8 mouse cellular contexts compared by ENCODE assay signal in genomic region chr1:66815941-66816777, GRCm38 (mm10). TPM values are rescaled to one million over a fixed set of nuclear protein-coding genes. Genes with fewer than 3 reads are reported as not detected.
DNase-seq lines count a peak whose midpoint lies in the region; ATAC-seq and TF ChIP-seq lines count a peak whose summit lies in the region.

No protein-coding gene starts in this region.

- H3K79me2 ChIP-seq in CH12.LX (replicated peaks; ENCODE audit: control insufficient read depth, extremely low read depth, insufficient read depth, poor library complexity, severe bottlenecking) (peaks cover 10% of the 10 kb centered on the region), myocyte (ENCODE audit: control insufficient read depth, insufficient read depth) (peaks cover 45% of the 10 kb centered on the region)

- peak overlapping the region; percentile 82 for H3K27ac ChIP-seq in CH12.LX (ENCODE audit: insufficient read depth, low read depth)
- peak overlapping the region; percentile 98 for H3K27ac ChIP-seq in brown adipose tissue, adult 24 weeks (replicated peaks; ENCODE audit: low read depth, low read length)
- peak overlapping the region; percentile 97 to 99 for H3K27ac ChIP-seq in heart, embryonic 14.5 days (replicated peaks in 1 of 2; ENCODE audit: control insufficient read depth in 1 of 2, insufficient read depth in 1 of 2, low read depth in 2 of 2, low read length in 2 of 2)
- H3K27ac ChIP-seq in liver, embryonic 11.5 days (ENCODE audit: low read depth, low read length), result peak overlapping the region; percentile 94
- H3K27ac ChIP-seq in stomach, embryonic 16.5 days (ENCODE audit: low read length), result peak overlapping the region; percentile 99

- DNase-seq in CH12.LX (ENCODE audit: extremely low read depth), result peak; percentile 75
- peak; percentile 81 for DNase-seq in fibroblast of lung, adult 2 months (ENCODE audit: low read depth)
- DNase-seq in kidney, postnatal 10 days, result peak; percentile 74
- DNase-seq in liver, embryonic 11.5 days (ENCODE audit: low spot score), result peak; percentile 74

- no peaks in the 10 kb centered on the region for H3K9me3 ChIP-seq in CH12.LX (replicated peaks; ENCODE audit: low read length)
- no peaks in the 10 kb centered on the region for H3K9me3 ChIP-seq in heart, embryonic 14.5 days (ENCODE audit: control insufficient read depth, low read length)
- no peaks in the 10 kb centered on the region for H3K9me3 ChIP-seq in liver, embryonic 11.5 days (ENCODE audit: control insufficient read depth, low read length)
- H3K9me3 ChIP-seq in stomach, embryonic 16.5 days (replicated peaks; ENCODE audit: control insufficient read depth, low read length), result no peaks in the 10 kb centered on the region

- TF ChIP-seq EP300 in CH12.LX (IDR thresholded peaks at IDR 0.05; ENCODE audit: low read length), result peak; percentile 78

- TF ChIP-seq CTCF in CH12.LX (conservative IDR thresholded peaks at IDR 0.05 in 1 of 2, IDR thresholded peaks at IDR 0.05 in 1 of 2; ENCODE audit: low read depth in 2 of 2, low read length in 2 of 2), result no peak

- WGBS in heart, embryonic 14.5 days, result under 1% methylated on average over 39 of the region's 39 CpGs
- under 1% methylated on average over 39 of the region's 39 CpGs for WGBS in liver, embryonic 11.5 days
- WGBS in stomach, embryonic 16.5 days, result under 1% methylated on average over 39 of the region's 39 CpGs

- no peaks in the 10 kb centered on the region for H3K36me3 ChIP-seq in CH12.LX (replicated peaks in 1 of 2; ENCODE audit: control insufficient read depth in 1 of 2, insufficient read depth in 1 of 2, low read length in 1 of 2)
- H3K36me3 ChIP-seq in heart, embryonic 14.5 days (ENCODE audit: control insufficient read depth, insufficient read depth, low read length), result no peaks in the 10 kb centered on the region
- H3K36me3 ChIP-seq in liver, embryonic 11.5 days (ENCODE audit: control insufficient read depth, insufficient read depth, low read length), result no peaks in the 10 kb centered on the region
- no peaks in the 10 kb centered on the region for H3K36me3 ChIP-seq in myocyte (ENCODE audit: control insufficient read depth, insufficient read depth)
- H3K36me3 ChIP-seq in stomach, embryonic 16.5 days (ENCODE audit: control insufficient read depth, insufficient read depth, low read length), result no peaks in the 10 kb centered on the region

- peak overlapping the region; percentile 69 for H3K9ac ChIP-seq in CH12.LX (ENCODE audit: insufficient read depth, low read depth)
- H3K9ac ChIP-seq in heart, embryonic 14.5 days (ENCODE audit: low read length), result peak overlapping the region; percentile 97
- peak overlapping the region; percentile 86 for H3K9ac ChIP-seq in liver, embryonic 11.5 days (ENCODE audit: low read depth, low read length)
- peak overlapping the region; percentile 77 for H3K9ac ChIP-seq in stomach, embryonic 16.5 days (ENCODE audit: low read length)

- H3ac ChIP-seq in myocyte (ENCODE audit: control insufficient read depth, insufficient read length), result peak overlapping the region; percentile 56

- peak; percentile 7 for ATAC-seq in heart, embryonic 14.5 days (ENCODE audit: insufficient number of reproducible peaks, insufficient read depth, low FRiP score, low read depth)
- peak; percentile 10 for ATAC-seq in liver, embryonic 11.5 days (replicated peaks; ENCODE audit: low FRiP score)
- ATAC-seq in stomach, embryonic 16.5 days (ENCODE audit: insufficient read depth, low FRiP score), result peak; percentile 5; the same call in 1 of the 2 replicates

- dilution Hi-C loops in CH12.LX (cut with MboI; ENCODE audit: extremely low pct_ligation_motif_present, extremely low pct_unique_long_range_greater_than_20kb, low sequenced_read_pairs), result no loop called here

- H3K4me2 ChIP-seq in CH12.LX (ENCODE audit: insufficient read depth, low read depth, poor library complexity, severe bottlenecking) (peak overlapping the region; percentile 96), myocyte (ENCODE audit: low read depth) (peak overlapping the region; percentile 80)
- H3K4me2 ChIP-seq in heart, embryonic 14.5 days (ENCODE audit: low read length), result peak overlapping the region; percentile 75
- H3K4me2 ChIP-seq in liver, embryonic 11.5 days, result peak overlapping the region; percentile 85
- H3K4me2 ChIP-seq in stomach, embryonic 16.5 days (ENCODE audit: low read depth, low read length), result peak overlapping the region; percentile 81

- H3K27me3 ChIP-seq in CH12.LX (replicated peaks) (no peaks in the 10 kb centered on the region), myocyte (ENCODE audit: control insufficient read depth, insufficient read depth, insufficient read length) (no peaks in the 10 kb centered on the region)
- no peaks in the 10 kb centered on the region for H3K27me3 ChIP-seq in heart, embryonic 14.5 days (ENCODE audit: control insufficient read depth, insufficient read depth, low read length)
- no peaks in the 10 kb centered on the region for H3K27me3 ChIP-seq in liver, embryonic 11.5 days (replicated peaks; ENCODE audit: control insufficient read depth, insufficient read depth, low read length)
- H3K27me3 ChIP-seq in stomach, embryonic 16.5 days (ENCODE audit: control insufficient read depth, insufficient read depth, low read length), result no peaks in the 10 kb centered on the region

- H3K4me1 ChIP-seq in CH12.LX (ENCODE audit: control insufficient read depth in 1 of 2, insufficient read depth in 2 of 2), result peaks cover 4 to 24% of the 10 kb centered on the region in 2 experiments; a peak in 3 of 4 replicates
- H3K4me1 ChIP-seq in brown adipose tissue, adult 24 weeks (ENCODE audit: control insufficient read depth, insufficient read depth, insufficient read length, low read length), result no peaks in the 10 kb centered on the region; the same call in 1 of the 2 replicates
- H3K4me1 ChIP-seq in heart, embryonic 14.5 days (ENCODE audit: control insufficient read depth in 2 of 2, insufficient read depth in 2 of 2, low read length in 2 of 2), result peaks cover 0 to 14% of the 10 kb centered on the region in 2 experiments; a peak in 2 of 4 replicates
- H3K4me1 ChIP-seq in liver, embryonic 11.5 days (replicated peaks; ENCODE audit: control insufficient read depth, insufficient read depth, low read length), result peaks cover 8% of the 10 kb centered on the region
- 0 out of 2 replicates have a peak, but pooled peaks cover 4% of the 10 kb centered on the region for H3K4me1 ChIP-seq in stomach, embryonic 16.5 days (ENCODE audit: control insufficient read depth, insufficient read depth, low read length)

- TF ChIP-seq POLR2A in CH12.LX (IDR thresholded peaks at IDR 0.05; ENCODE audit: low read depth, low read length), result peak; percentile 38; the same call in 1 of the 2 replicates
- TF ChIP-seq POLR2A in myocyte (IDR thresholded peaks at IDR 0.05; ENCODE audit: insufficient read length, low read depth), result no peak

- H3K4me3 ChIP-seq in CH12.LX (replicated peaks in 1 of 3; ENCODE audit: low read depth in 2 of 3, low read length in 2 of 3, poor library complexity in 1 of 3), result peak overlapping the region; percentile 71 to 85 (median 79)
- H3K4me3 ChIP-seq in brown adipose tissue, adult 24 weeks (ENCODE audit: insufficient read depth, low read depth, low read length), result peak overlapping the region; percentile 92
- H3K4me3 ChIP-seq in heart, embryonic 14.5 days (ENCODE audit: control insufficient read depth in 1 of 2, insufficient read depth in 1 of 2, low read depth in 1 of 2, low read length in 2 of 2), result peak overlapping the region; percentile 68 to 84
- peak overlapping the region; percentile 81 for H3K4me3 ChIP-seq in liver, embryonic 11.5 days (ENCODE audit: low read depth, low read length)
- peak overlapping the region; percentile 87 for H3K4me3 ChIP-seq in myocyte
- H3K4me3 ChIP-seq in stomach, embryonic 16.5 days (replicated peaks; ENCODE audit: low read length), result peak overlapping the region; percentile 76

- in situ Hi-C loops in CH12.LX (cut with MboI; ENCODE audit: low pct_ligation_motif_present, low pct_unique_long_range_greater_than_20kb, low sequenced_read_pairs), result no loop called here

- no peak for TF ChIP-seq RAD21 in CH12.LX (IDR thresholded peaks at IDR 0.05; ENCODE audit: low read depth, low read length)

TF ChIP-seq in CH12.LX, 34 proteins besides CTCF, POLR2A, EP300 and RAD21 (continues in another document):
- TF ChIP-seq JUN (IDR thresholded peaks at IDR 0.05; ENCODE audit: insufficient read depth, low read depth, low read length) (no peak), ETS1 (conservative IDR thresholded peaks at IDR 0.05; ENCODE audit: low read depth, low read length) (peak; percentile 93), USF1 (IDR thresholded peaks at IDR 0.05; ENCODE audit: low read depth, low read length) (peak; percentile 71), SMC3 (IDR thresholded peaks at IDR 0.05; ENCODE audit: low read depth, low read length) (no peak), ZNF384 (IDR thresholded peaks at IDR 0.05; ENCODE audit: low read depth, low read length) (no peak)

TF ChIP-seq in myocyte, 11 proteins besides CTCF, POLR2A, EP300 and RAD21 (continues in another document):
- TF ChIP-seq E2F4 (IDR thresholded peaks at IDR 0.05; ENCODE audit: insufficient read depth), result no peak
- peak in 1 of 3 experiments; percentile 67 for TF ChIP-seq MYOG (IDR thresholded peaks at IDR 0.05; ENCODE audit: control insufficient read depth in 1 of 3, insufficient read depth in 1 of 3, insufficient read length in 2 of 3, low read depth in 2 of 3)
- TF ChIP-seq POLR2AphosphoS2 (IDR thresholded peaks at IDR 0.05; ENCODE audit: insufficient read length, low read depth), result peak; percentile 44
- TF ChIP-seq CEBPB (IDR thresholded peaks at IDR 0.05; ENCODE audit: insufficient read depth, poor library complexity, severe bottlenecking), result no peak

RNA-seq across cellular contexts. Expression of gene Kansl1l, which starts 1.2 kb away (rescaled TPM):
- total RNA-seq in CH12.LX (2012; rRNA removed), result 2.8 and 3.3 TPM in 2 replicates
- total RNA-seq in CH12.LX (2014; rRNA removed), result 6.0 and 6.9 TPM in 2 replicates
- 3.5 and 3.6 TPM in 2 replicates for polyA plus RNA-seq in CH12.LX (2012; ENCODE audit: insufficient read length, low read depth)
- polyA plus RNA-seq in brown adipose tissue, adult 24 weeks (2012; ENCODE audit: insufficient read depth, insufficient read length, missing spikeins), result 12.4 TPM in 2 replicates
- 10.5 and 13.8 TPM in 2 replicates for polyA plus RNA-seq in heart, embryonic 14.5 days (2014; fragmentation: Nextera tagmentation; extraction: Ambion mirVana)
- polyA plus RNA-seq in liver, embryonic 11.5 days (2014; fragmentation: Nextera tagmentation; extraction: Ambion mirVana), result 4.7 and 5.4 TPM in 2 replicates
- 4.4 TPM for polyA plus RNA-seq in myocyte (2012; fragmentation: generic; extraction: Trizol)
- 10.0 and 11.0 TPM in 2 replicates for polyA plus RNA-seq in stomach, embryonic 16.5 days (2015; fragmentation: Nextera tagmentation; extraction: Ambion mirVana)

RNA-seq across cellular contexts. Expression of gene Acadl, which starts 46.9 kb away (rescaled TPM):
- 18.8 and 24.7 TPM in 2 replicates for total RNA-seq in CH12.LX (2012; rRNA removed)
- 26.2 and 28.4 TPM in 2 replicates for total RNA-seq in CH12.LX (2014; rRNA removed)
- polyA plus RNA-seq in CH12.LX (2012; ENCODE audit: insufficient read length, low read depth), result 58.9 and 62.6 TPM in 2 replicates
- 2,156 and 2,258 TPM in 2 replicates for polyA plus RNA-seq in brown adipose tissue, adult 24 weeks (2012; ENCODE audit: insufficient read depth, insufficient read length, missing spikeins)
- 720 and 759 TPM in 2 replicates for polyA plus RNA-seq in heart, embryonic 14.5 days (2014; fragmentation: Nextera tagmentation; extraction: Ambion mirVana)
- polyA plus RNA-seq in liver, embryonic 11.5 days (2014; fragmentation: Nextera tagmentation; extraction: Ambion mirVana), result 105 and 107 TPM in 2 replicates
- polyA plus RNA-seq in myocyte (2012; fragmentation: generic; extraction: Trizol), result 141 TPM
- 188 and 195 TPM in 2 replicates for polyA plus RNA-seq in stomach, embryonic 16.5 days (2015; fragmentation: Nextera tagmentation; extraction: Ambion mirVana)

Comparison
In these comparisons a context has a peak if more than half of its experiments do, and no peak if none do; other contexts are left out.
1. Peak in every context shown above with its lines: DNase-seq, ATAC-seq, H3K4me3 ChIP-seq and H3K27ac ChIP-seq.